Mouse (Mus musculus) inflammation-experienced regulatory T-cells (primary cell): ENCODE measurements around the gene Celf2. TPM values are rescaled to one million over a fixed set of nuclear protein-coding genes. Genes with fewer than 3 reads are reported as not detected.

Source experiments
- polyA plus RNA-seq, 2 experiments: library from polyadenylated mRNA; unstranded; fragments of 100-300 nt; shearing (Covaris generic); gene quantifications; one replicate each; pipeline ENCODE4 v1.2.1; 2017

Gene Celf2
- 100 to 1,000 TPM; 137 to 152 TPM for polyA plus RNA-seq

DNA sequence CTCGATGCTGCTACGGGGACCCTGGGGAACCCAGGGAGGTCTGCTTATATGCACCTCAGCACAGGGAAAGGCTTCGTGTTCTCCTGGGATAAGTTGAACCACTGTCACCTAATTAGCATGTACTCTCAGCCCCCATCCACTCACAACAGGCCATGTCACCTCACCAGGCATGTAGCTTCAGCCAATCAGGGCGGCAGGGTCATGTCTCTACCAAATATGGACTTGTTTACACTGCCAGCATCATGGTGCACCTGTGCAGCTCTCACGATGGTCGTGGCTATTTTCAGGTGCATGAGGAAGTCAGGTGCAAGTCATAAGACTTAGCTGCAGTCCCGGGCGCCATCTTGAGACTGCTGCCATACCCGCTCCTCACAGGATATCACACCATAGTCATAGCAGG lies at the start of gene Celf2:
TSS of gene Celf2 (minus strand) at position 101 of the 400 bp plus-strand sequence.

